Mouse (Mus musculus) T-cell, adult 2 months (primary cell): ENCODE data around the gene Rhbg.
A peak's percentile ranks its signal among the peaks of the same experiment; 100 is the strongest.

Experiments
- DNase-seq: peaks from one replicate; pipeline ENCODE4 v3.0.0; 2022; ENCODE audit warnings: low spot score

The Rhbg gene

DNA sequence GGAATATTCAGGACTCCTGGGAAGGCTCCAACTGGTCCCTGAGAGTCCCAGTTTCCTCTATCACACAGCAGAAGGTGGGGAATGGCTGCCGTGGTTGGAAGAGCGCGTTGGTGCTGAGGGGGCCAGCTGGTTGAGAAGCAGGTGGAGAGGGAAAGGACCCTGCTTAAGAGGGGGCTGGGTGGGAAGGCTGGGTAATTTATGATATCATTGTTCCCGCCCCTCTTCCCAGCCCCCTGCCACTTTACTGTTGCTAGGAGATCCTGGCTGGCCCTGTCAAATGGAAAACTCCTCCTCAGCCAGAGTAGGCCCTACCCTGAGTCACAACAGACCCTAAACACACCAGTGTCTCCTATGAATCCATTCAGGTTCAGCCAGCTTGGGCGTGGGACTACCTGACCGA lies 26.5 kb downstream of the Rhbg start:
- DNase-seq, result no peak

- DNase-seq, result no peak
Observed at GRCm38 (mm10) chr3:88227260-88227659, 27.2 kb downstream of the Rhbg start.

- DNase-seq, result no peak
Observed at GRCm38 (mm10) chr3:88226101-88226845, 28.2 kb downstream of the Rhbg start.

GRCm38 (mm10) chr3:88224929-88225328 lies 29.6 kb downstream of the Rhbg start:
- DNase-seq, result no peak

DNA sequence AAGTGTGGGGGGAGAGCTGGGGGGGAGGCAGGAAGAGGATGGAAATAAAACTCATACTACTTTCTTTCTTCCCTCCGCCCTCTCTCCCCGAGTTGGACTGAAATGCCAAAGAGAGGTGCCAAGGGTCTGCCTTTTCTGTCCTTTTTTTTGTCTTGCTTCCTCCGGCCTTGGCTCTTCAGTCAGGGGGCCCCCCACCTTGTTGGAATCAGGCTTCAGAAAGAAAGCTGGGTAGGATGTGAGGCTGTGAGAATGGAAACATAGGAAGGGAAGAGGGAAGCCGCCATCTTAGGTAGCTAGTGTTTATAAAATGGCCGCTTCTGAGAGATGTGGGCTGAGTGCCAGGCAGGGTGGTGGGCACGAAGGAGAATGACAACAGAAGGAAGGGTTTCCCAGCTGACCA lies 32.1 kb downstream of the Rhbg start:
- DNase-seq, result no peak

DNA sequence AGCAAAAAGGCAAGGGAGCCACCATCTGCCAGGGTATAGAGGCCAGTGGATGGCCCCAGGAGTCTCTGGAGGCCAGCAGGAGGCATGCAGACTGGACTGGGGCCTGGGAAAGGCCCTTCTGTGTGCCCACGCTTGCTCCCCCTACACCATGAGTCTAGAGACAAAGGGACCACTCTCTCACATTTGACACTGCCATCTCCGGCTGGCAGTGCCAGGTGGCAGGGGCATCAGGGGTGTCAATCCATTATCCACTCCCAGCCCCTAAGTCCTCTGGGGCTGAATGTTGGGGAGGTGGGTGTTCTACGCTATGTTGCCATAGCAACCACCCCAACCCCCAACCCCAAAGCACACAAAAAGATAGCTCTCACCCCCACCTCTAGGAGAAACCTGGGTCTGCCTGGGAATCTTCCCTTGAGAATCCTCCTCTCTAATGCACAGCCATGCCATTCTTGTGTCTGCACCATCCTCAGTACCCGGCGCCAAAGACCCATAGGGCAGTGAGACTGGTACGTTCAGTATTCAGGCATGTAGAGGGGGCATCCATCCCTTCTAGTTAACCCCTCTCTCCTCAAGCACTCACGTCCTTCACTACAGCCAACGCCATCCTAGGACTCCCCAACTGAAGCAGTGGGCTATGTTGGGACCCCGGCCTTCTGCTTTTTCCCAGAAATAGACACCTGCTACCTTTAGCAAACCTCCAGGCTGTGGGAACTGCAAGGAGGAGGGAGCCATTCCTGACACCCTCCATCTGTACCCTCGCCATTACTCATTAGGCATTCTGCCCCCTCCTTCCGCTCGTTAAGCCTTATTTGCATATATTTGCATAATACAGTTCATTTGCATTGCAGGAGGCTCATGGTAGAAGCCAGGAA lies 32.8 kb downstream of the Rhbg start:
- DNase-seq, result no peak

DNA sequence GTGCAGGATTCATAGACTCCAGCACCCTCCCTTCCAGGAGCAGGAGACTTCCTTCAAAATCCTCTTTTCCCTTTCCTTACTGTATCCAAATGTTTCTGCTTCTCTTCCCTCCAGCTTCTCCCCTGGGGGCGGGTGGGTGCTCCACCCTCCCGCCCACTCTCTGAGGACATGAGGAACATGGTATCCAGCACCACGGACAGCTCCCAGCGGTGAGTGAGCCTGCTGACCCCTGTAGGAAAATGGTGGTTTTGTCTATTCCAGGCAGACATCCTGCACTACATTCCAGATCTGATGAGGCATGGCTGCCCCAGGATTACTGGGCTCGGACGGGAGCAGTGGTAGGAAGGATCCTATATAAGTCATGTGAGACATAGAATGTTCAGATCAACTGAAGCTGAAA lies 33.7 kb downstream of the Rhbg start:
- DNase-seq, result no peak

DNA sequence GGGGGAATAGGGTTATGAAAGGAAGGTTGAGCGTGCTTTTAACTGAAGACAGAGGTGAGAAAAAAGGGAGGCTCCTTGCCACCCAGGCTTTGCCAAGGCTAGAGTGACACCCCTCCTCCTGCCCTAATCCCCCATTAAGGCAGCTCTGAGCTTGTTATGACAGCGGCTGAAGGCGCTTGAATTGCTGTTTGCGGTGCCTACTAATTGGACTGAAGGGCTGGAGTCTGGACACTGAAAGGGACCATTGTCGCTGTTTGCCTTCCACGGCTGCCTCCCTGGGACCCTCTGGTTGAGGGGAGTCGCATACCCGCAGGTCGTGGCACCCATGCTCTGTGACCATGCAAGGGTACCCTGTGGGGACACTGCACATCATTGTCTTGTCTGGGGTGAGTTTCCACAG lies 34.6 kb downstream of the Rhbg start:
- no peak for DNase-seq

GRCm38 (mm10) chr3:88217679-88218078 lies 36.8 kb downstream of the Rhbg start:
- no peak for DNase-seq

GRCm38 (mm10) chr3:88216534-88217326 lies 37.8 kb downstream of the Rhbg start:
- no peak for DNase-seq

GRCm38 (mm10) chr3:88216116-88216515 lies 38.4 kb downstream of the Rhbg start:
- DNase-seq, result no peak

- no peak for DNase-seq
Observed at GRCm38 (mm10) chr3:88215553-88216004, 38.9 kb downstream of the Rhbg start.

DNA sequence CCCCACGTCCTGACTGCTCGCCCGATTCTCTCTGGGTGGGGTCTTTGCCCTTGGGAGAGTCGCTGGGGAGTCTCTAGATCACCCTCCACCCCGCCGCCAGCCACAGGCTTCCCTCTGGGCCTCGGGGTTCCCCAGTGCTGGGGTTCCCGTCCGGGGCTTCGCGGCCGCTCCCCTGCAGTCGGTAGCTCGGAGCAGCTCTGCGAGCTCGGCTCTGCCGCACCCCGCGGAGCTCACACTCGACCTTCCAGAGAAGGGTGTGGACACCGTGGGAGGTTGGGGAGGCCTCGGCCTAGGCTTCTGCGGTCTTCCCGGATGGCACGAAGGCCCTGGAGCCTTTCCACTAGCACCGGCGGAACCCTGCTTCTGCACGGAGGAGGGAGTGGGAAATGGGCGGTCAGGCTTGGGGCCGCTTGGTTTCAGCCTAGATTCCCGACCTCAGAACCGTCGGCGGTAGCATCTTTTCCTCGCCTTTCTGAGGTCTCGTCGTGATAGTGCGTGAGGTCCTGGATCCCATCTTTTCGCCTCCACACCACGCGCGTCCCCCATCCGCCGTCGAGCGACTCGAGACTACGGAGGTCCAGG lies 39.4 kb downstream of the Rhbg start:
- DNase-seq, result peak; percentile 32

DNA sequence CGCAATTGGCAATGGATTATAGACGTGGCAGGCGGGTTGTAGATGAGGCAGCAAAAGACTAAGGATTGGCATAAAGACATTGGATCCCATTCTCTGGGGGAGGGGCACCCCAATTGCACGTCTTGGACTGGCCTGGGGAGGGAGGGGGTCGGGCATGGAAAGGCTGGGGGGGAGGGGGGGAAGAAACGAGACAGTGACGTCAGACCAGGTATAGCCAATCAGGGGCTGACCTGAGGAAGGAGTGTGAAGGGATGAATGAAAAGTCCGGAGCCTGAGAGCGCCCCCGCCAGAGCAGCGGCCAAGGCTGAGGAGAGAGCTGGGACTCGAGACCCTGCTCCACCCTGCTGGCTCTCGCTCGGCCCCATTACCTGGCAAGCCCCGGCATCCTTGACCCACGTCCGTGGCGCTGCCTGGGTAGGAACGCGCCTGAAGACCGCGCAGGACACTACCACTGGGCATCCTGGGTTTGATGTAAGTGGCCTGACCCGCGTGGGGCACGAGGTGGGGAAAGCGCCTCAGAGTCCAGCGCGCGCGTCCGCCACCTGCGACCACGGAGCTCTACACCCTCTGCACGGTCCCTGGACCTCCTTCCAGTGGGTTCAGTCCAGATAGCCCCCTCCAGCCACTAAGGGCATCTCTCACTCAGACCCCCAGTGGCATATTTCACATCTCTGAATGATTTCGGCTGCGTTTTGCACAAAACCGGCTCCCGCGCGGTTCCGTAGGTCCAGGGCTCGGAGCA lies 40.1 kb downstream of the Rhbg start:
- no peak for DNase-seq

- DNase-seq, result no peak
Observed at GRCm38 (mm10) chr3:88213019-88213418, 41.5 kb downstream of the Rhbg start.

DNA sequence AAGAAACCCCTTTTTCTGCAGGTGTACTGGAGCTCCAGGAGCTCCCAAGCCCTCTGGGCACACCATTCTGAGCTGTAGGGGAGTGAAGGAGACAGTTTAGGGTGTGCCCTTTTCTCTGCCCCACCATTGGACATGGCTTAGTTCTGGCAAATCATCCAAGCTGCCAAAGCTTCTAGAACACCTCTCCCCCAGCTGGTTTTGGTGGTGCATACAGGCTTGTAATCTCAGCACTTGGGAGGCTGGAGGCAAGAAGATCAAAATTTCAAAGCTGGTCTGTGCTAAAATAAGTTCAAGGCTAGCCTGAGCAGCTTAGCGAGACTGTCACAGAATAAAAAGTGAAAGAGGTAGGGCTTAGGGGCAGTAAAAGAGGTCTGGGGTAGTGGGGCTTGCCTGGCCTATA lies 42.2 kb downstream of the Rhbg start:
- DNase-seq, result no peak

- no peak for DNase-seq
Observed at GRCm38 (mm10) chr3:88210918-88211317, 43.6 kb downstream of the Rhbg start.

DNA sequence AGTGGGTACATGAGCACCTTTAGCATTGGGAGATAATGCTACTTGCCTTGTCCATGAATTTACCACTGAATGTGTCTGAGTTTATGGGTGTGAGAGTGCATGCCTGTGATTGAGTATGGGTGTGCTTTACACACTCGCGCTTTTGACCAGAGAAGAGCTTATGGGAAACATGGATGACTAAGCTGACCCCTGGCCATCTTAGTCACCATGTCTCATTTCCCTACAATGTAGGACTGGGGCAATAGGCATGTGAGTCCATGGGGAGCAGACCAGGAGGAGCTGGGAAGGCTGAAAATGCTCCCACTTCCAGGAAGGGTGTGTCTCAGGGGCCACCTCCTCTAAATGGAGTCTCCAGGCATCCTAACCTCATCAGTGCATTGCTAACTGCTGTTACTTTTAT lies 44.4 kb downstream of the Rhbg start:
- DNase-seq, result no peak

- no peak for DNase-seq
Observed at GRCm38 (mm10) chr3:88209306-88209705, 45.2 kb downstream of the Rhbg start.

DNA sequence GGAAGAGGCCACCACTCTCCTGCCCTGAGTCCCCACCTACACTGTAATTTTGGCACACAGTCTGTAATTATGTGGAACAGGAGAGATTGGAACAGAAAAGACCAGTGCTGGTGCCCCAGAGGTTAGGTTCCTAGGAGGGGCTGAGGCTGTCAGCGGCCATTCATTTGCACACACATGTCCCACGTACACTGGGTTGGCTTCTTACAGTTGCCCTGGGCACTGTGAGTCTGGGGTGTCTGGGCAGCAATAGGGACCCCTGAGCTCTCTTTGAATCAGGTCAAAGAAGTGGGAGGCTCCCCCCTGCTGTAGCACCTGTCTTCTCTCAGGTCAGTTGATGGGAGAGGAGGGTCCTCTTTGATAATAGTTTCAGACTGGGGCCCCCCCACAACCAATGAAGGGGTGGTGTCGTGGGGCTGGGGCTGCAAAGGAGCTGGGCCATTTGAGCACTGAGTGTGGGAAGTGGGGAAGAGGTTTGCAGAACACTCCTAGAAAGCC lies 46.2 kb downstream of the Rhbg start:
- no peak for DNase-seq

- no peak for DNase-seq
Observed at GRCm38 (mm10) chr3:88207451-88208100, 46.9 kb downstream of the Rhbg start.
